Mouse (Mus musculus): Measurements from ENCODE around the gene Kpna7.
"Not testable (repeated sequence)": the region's sequence is repeated elsewhere in the genome, so short reads cannot be mapped to it uniquely, and the experiment has no call there.

Kpna7 gene

DNA sequence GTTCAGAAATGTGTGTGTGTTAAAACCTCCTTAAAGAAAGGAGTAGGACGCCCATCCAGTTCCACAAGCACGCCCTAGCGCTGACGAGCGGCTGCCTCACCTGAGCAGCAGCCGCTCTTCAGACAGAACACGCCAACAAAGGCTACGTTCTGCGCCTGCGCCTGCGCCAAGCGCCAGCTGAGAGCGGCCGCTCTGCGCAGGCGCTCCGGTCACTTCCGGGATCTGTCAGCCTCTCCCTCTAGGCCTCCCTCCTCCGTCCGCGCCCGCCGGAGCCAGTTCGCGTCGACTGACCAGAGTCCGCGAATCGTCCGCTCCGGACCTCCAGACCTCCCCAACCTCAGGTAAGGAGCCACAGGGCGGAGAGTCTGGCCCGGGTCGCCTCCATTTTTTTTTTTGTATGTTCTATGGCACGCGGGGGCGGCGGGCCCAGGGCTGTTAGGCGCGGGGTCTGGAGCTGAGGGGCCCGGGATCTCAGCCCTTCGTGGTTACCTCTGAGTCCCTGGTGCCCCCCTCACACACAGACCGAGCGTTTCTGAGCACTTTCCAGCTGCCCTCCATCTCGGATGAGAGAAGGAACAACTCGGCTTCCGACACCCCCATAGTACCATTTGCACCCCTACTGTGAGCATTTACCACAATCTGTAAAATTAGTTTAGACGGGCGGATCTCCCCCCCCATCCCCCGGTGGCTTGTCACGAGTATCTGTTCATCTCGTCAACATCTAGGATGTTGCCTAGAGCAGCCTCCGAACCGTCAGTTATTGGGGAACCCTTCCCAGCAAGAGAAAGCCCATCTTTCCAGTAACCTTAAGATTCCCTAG lies at the start of gene Kpna7, which contains the start of gene Arpc1a:
TSS of gene Kpna7 (minus strand) at position 399 of the 820 bp plus-strand sequence.
TSS of gene Arpc1a (plus strand) at position 199 of the 820 bp plus-strand sequence.
- DNase-seq (ENCODE audit: low read depth in 1 of 2, low spot score in 2 of 2) = peak; percentile 47 to 73

DNA sequence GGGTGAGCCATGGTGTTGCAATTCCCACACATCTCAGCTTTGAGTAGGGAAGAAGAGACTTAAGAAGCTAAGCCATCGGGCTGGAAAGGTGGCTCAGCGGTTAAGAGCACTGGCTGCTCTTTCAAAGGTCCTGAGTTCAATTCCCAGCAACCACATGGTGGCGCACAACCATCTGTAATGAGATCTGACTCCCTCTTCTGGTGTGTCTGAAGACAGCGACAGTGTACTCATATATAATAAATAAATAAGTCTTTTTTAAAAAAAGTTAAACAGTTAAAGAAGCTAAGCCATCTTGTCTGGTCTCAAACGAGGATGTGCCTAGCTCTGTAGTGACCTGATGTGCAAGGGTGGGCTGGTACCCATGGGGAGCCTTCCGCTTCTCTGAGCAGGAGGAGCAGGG lies 49.4 kb upstream of the Kpna7 start:
- DNase-seq (ENCODE audit: low read depth in 1 of 2, low spot score in 2 of 2) = not testable (repeated sequence)

DNA sequence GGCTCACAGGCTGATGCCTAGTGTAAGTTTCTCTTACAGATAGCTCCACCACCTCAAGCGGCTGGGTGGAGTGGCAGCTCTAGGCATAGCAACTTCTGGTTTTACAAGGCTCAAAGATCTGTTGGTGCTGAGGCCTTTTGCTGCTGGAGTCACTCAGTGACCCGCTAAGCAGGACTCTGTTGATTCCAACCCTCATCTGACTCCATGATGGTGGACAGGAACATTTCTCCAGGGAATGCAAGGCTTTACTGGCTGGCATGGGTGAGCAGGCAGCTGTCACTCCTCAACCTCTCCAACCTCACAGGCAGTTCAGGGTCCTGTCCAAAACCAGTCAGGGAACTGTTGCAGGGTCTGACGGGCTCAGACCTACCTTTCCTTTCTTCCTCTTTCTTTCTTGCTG lies 47.2 kb upstream of the Kpna7 start:
- DNase-seq (ENCODE audit: low read depth in 1 of 2, low spot score in 2 of 2) = no peak

DNA sequence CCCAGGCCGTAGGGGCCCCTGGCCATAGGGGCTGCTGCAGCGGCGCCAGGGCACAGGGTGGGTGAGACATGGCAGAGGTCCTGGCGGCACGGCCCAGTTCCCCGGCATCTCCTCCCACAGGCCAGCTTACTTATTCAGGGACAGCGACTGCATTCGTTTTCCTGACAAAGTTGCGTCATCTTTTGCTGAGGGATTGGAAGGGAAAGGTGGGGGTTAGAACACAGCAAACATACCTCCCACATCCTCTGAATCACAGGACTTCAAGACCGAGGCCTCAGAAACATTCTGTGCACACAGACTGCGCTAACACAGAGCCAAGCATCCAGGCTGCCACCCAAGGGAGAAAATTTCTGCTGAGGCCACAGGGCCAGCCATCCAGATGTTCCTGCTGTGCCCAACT lies 46.4 kb upstream of the Kpna7 start:
- DNase-seq (ENCODE audit: low read depth in 1 of 2, low spot score in 2 of 2) = no peak

DNA sequence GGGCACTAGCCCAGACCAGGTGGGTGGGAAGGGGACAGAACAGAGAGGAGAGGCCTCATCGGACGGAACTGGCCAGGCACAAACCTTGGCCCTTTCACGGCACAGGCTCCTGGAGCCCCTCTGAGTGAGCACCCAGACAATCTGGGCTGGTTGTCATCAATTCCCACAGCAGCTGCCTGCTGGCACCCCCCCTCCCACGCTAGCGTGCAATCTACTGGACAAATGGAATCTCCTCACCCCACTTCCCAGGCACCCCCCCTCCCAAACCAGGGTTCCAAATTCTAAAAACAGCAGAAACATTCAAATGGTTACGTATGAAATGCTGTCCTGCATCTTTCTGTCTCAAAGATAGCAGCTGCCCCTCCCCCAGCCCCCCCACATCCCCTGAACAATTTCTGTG lies 45.9 kb upstream of the Kpna7 start:
- DNase-seq (ENCODE audit: low read depth in 1 of 2, low spot score in 2 of 2) = not testable (repeated sequence)

DNA sequence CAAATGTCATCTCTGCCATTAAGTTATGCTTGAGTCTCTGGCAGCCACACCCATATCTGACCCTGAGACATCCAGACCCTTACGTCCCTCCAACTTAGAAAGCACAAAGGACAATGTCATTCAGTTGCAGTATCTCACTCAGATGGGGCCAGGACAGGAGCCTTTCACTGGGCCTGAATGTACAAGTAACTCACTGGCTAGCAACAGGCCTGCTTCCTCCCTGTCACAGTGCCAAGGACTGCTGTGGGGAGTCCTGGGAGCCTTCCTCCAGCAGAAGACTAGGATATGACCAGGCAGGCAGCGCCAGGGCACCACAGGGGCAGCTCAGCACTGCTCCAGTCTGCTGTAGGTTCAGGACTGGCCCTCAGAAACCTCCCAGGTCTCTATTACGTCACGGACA lies 45.3 kb upstream of the Kpna7 start:
- no peak for DNase-seq (ENCODE audit: low read depth in 1 of 2, low spot score in 2 of 2)

DNA sequence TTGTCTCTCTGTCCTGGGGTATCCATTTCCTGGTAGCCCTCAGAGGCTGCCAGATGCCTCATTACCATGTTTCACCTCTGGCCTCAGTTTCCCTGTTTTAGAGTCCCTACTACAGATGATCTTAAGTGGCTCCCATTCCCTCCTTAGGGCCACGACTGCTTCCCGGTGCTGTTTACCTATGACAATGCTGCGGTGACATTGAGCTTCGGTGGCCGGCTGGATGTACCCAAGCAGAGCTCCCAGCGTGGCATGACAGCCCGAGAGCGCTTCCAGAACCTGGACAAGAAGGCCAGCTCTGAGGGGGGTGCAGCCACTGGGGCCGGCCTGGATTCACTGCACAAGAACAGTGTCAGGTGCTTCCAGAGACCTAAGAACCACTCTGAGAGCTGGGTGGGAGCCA lies 42.8 kb upstream of the Kpna7 start:
- DNase-seq (ENCODE audit: low read depth in 1 of 2, low spot score in 2 of 2) = no peak

DNA sequence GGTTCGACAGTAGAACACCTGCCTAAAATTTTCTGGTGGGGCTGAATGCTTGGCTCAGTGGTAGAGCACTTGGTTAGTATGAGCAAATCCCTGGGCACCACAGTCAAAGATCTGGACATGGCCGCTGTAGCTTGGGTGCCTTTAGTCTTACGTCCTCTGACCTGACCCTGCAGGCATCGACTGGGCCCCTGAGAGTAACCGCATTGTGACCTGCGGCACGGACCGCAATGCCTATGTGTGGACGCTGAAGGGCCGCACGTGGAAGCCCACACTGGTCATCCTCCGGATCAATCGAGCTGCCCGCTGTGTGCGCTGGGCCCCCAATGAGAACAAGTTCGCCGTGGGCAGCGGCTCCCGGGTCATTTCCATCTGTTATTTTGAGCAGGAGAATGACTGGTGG lies 39.6 kb upstream of the Kpna7 start:
- no peak for DNase-seq (ENCODE audit: low read depth in 1 of 2, low spot score in 2 of 2)

DNA sequence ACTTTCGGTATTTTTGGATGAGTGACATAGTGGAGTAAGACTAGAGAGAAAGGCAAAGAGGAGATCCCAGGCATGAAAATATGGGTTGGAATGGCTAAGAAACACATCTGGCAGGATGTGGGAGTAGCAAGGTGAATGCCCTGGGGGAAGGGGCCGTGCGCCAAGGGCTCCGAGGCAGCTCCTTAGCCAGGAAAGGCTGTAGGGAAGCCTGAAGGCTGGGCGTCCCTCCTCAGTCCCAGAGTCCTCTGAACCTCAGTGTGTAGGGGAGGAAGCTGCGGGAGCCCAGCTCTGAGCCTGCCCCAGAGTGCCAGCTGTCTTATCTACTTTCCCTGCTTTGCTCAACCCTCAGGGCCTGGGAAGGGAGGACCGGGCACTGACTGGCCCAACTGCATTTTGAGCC lies 37.1 kb upstream of the Kpna7 start:
- no peak for DNase-seq (ENCODE audit: low read depth in 1 of 2, low spot score in 2 of 2)

DNA sequence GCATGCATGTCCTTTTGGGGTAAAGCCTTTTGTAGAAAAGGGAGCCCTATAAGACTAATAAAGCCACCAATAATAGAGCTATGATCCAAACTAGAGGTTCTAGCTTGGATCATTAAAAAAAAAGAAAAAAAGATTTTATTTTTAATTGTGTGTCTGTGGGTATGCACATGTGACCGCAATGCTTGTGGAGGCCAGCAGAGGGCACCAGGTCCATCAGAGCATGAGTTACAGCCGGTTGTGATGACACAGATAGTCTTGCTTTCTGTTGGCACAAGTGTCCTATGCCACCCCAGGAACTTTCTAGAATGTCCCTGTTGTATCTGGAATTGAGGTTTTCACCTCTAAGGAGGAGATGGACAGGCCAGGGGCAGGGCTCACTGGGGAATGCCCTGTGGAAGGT lies 35.6 kb upstream of the Kpna7 start:
- DNase-seq (ENCODE audit: low read depth in 1 of 2, low spot score in 2 of 2) = peak in 1 of 2 experiments; percentile 37

DNA sequence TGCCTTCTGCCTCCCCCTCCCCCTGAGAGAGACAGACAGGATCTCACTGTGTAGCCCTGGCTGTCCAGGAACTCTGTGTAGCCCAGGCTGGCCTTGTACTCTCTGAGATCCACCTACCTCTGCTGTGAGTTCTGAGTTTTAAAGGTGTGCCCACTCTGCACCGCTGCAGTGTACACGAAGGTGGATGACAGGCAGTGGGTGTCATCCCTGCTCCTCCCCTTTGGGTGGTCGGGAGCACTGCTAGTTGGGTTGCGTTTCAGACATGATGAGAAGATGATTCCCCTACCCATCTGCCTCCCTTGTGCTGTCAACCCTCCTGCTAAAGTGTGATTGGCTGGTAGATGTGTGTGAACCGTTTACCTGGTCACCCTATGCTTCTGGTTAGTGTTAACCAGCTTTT lies 34.6 kb upstream of the Kpna7 start:
- no peak for DNase-seq (ENCODE audit: low read depth in 1 of 2, low spot score in 2 of 2)

DNA sequence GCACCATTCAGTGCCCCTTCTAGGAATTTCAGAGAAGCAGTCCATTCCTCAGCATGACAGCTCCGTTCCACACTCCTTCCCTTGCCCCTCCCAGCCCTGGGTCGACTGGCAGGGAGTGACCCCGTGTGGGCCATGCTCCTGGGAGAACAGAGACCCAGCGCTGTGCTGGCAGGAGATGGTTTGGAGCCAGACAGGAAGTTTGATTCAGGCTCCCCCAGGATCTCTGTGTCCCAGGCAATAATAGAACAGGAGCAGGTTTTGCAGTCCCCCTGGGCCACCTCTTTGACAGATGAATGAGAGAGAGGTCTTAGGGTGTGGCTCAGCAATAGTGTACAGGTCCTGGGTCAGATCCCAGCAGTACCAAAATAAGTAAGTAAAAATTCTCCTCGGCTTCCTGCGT lies 34.2 kb upstream of the Kpna7 start:
- DNase-seq (ENCODE audit: low read depth in 1 of 2, low spot score in 2 of 2) = no peak

DNA sequence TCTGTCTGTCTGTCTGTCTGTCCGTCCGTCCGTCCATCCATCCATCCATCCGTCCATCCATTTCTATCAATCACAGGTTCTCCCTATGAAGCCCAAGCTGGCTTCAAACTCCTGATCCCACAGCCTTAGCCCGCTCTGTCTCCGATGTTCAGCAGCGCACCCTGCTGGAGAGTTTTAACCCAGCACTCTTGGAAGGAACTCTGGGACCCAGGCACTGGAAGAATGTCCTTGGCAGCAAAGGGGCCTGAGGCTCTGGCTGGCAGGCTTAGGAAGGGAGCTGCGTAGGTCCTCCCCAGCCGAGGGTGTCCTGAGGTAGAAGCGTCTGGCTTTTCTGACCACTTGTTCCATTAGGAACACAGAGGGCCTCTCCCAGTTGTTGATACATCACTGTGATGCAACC lies 33.1 kb upstream of the Kpna7 start:
- DNase-seq (ENCODE audit: low read depth in 1 of 2, low spot score in 2 of 2) = peak; percentile 35 to 42

DNA sequence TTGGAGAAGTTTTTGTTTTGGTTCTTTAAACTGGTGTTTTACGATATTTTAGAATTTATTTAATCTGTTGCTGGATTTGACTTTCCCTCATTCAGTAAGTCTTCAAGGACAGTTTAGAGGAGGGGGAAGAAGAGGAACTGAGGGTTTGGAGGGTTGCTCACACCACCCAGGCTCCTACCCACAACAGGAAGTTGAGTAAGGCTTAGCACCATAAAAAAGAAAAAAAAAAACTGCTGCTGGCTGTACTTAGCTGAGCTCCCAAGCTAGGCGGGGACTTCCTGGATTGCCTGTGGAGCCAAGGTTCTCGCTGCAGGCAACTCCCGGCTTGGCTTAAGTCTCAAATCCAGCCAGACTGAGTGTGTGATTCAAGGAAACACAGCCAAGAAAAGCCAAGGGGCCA lies 32.5 kb upstream of the Kpna7 start:
- DNase-seq (ENCODE audit: low read depth in 1 of 2, low spot score in 2 of 2) = peak; percentile 48 to 56

DNA sequence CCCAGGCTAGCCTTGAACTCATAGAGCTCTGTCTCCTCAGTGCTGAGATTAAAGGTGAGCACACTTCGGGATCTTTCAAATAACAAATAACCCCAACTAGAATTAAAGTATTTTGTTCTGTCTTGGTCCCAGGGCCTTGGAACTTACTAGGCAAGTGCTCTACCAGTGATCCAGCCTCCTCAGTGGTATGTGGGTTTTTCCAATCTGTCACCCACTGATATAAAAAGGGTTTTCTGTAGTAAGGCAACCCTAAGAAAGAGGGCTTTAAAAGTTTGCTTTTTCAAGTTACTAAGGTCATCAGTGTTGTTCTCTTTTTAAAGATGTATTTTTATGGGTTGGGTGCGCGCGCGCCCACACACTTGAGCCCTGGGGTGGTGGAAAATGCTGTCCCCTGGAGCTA lies 31.9 kb upstream of the Kpna7 start:
- DNase-seq (ENCODE audit: low read depth in 1 of 2, low spot score in 2 of 2) = no peak

DNA sequence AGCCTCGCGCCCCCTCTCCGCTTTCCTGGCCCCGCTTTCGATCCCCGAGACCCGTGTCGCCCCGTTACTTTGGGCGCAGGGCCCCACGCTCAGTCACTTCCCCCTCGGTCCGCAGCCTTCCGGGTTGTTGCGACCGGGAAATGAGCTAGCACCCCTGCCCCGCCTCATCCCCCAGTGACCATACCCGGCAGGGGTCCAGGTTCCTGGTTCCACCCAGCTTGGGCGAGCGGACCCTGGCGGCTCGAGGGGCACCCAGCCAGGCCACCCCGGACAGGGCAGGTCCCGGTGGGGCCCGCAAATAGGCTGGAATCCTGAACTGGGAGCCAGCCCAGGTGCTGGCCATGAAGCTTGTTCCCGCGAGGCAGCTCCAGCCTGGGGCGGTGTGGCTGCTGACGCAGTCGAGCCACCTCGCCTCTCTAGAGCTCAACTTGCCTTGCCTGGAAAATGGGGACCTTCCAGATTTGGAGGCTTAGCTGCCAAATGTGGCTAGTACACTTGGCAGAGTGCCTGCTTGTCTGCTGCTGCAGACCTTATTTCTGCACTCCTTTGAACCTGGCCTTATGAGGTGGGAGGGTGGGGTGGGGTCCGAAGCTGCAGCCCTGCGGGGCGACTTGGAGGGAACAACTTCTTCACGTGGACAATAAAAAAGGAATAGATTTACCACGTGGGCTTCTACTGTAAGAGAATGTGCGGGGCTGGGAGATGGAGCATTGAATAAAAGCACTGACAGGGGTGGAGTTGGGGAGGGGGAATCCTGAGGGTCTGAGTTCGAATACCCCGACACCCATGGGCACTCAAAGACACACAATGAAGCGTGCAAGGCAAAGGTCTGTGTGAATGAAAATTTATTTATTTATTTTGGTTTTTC lies 31.0 kb upstream of the Kpna7 start:
- peak in 1 of 2 experiments; percentile 55 for DNase-seq (ENCODE audit: low read depth in 1 of 2, low spot score in 2 of 2)

DNA sequence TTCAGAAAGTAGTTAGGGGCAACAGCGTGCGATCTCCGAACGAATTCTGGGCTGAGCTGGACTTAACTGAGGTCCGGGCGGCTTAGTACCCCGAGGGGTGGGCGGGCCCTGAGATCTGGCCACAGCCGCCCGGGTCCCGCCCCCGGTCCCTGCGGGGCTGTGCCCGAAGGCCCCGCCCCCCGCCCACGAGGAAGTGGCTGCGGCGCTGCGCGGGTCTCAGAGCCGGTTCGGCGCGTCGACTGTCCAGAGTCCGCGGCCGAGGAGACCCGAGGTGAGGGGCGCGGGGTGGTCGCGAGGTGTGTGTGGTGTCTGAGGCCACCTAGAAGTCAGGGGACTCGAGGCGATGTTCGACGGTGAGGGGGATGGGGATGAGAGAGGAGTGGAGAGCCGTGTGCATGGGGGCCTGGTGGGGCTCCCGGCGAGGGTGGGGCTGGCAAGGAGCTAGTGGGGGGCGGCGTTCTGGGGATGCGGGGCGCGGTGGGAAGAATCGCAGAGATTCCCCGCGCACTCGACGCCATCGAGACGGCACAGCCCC lies 30.3 kb upstream of the Kpna7 start, which contains the start of gene Arpc1b:
TSS of gene Arpc1b (plus strand) at position 145 of the 535 bp plus-strand sequence.
- peak in 1 of 2 experiments; percentile 58 for DNase-seq (ENCODE audit: low read depth in 1 of 2, low spot score in 2 of 2)

DNA sequence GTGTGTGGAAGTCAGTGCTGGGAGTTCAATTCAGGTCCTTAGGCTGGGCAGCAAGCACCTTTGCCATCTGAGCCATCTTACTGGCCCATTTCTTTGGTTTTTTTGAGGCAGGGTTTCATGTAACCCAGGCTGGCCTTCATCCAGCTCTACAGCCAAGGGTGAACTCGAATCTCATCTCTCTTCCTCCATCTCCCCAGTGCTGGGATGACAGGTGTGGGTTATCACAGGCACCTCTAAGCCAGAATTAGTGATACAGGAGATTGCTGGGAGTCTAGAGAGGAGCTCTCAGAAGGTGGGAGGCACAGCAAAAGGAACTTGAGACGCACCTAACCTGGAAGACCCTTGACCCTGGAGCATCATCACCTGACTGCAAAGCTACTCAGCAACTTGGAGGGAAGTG lies 29.6 kb upstream of the Kpna7 start:
- no peak for DNase-seq (ENCODE audit: low read depth in 1 of 2, low spot score in 2 of 2)

DNA sequence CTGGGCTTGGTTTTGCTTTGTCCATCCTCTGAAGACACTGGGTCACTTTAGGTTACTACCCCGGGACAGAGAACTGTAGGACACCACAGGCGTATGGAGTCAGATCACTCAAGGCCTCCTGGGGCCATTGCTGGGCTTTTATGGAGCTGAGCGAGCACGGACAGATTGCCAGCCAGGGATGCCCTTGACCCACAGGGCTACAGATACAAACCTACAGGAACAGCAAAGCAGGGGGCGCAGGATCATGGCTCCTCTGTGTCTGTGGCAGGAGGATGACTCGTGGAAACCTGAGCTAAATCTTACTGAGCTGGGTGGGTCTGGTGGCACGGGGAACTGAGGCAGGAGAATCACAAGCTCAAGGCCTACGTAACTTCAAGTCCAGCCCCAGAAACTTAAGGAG lies 28.7 kb upstream of the Kpna7 start:
- no peak for DNase-seq (ENCODE audit: low read depth in 1 of 2, low spot score in 2 of 2)

DNA sequence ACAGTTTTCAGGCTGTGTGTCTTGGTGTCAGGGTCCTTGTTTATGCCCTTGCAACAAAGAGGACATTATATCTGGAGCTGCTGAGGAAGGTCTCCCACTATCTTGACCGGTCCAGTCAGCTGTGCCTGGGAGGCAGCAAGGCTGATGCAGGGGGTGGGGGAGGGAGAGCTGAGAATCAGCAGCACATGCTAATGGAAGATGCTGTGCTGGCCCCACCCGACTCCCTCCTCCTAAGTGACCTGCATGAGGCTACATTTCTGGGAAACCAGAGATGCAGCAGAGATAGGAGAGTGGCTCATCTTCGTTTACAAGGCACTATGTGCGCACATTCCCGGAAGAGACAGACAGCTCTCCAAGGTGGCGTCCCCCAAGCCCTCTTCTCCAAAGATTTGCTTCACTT lies 26.6 kb upstream of the Kpna7 start:
- DNase-seq (ENCODE audit: low read depth in 1 of 2, low spot score in 2 of 2) = no peak

DNA sequence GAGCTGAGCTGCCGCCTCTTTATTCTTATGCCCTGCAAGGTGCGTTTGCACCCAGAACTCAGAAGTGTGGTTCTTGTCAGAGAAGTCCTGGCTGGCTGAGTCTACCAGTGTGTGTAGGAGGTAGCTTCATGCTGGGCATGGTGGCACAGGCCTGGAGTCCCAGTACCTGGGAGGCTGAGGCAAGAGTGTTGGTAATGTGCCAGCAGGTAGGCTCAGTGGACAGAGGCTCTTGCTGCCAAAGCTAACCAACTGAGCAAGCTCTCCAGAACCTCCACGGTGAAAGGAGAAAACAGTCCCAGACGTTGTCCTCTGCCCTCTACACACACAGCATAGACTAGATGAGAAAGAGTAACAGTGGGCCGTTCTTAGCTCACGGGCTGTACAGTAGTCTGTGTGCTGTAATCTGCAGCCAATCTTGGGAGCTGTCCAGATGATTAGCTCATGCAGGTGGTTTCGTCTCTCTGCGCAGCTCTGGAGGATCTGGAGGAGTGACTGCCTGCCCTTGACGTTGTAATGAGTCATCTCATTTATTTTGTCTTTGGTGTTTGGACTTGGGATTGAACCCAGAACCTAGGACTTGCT lies 22.0 kb upstream of the Kpna7 start:
- no peak for DNase-seq (ENCODE audit: low read depth in 1 of 2, low spot score in 2 of 2)

Data from monocyte, adult 2 months (primary cell).